Mouse (Mus musculus) adrenal gland, postnatal 36 days (tissue): Measurements from ENCODE around the gene Rhobtb1. TPM values are rescaled to one million over a fixed set of nuclear protein-coding genes. Genes with fewer than 3 reads are reported as not detected.
A peak's percentile ranks its signal among the peaks of the same experiment; 100 is the strongest.

Experiments used
- DNase-seq, 2 experiments: peaks; one replicate each; pipeline ENCODE4 v3.0.0; 2021; ENCODE audit warnings: mixed read lengths in 1 of 2
- total RNA-seq, 2 experiments: library from RNA; stranded (reverse); gene quantifications; 2 replicates each; pipeline ENCODE4 v1.2.3; 2021

Gene Rhobtb1
- total RNA-seq, 2 experiments from 2014 or later, result 7.5 to 11.1 TPM

DNA sequence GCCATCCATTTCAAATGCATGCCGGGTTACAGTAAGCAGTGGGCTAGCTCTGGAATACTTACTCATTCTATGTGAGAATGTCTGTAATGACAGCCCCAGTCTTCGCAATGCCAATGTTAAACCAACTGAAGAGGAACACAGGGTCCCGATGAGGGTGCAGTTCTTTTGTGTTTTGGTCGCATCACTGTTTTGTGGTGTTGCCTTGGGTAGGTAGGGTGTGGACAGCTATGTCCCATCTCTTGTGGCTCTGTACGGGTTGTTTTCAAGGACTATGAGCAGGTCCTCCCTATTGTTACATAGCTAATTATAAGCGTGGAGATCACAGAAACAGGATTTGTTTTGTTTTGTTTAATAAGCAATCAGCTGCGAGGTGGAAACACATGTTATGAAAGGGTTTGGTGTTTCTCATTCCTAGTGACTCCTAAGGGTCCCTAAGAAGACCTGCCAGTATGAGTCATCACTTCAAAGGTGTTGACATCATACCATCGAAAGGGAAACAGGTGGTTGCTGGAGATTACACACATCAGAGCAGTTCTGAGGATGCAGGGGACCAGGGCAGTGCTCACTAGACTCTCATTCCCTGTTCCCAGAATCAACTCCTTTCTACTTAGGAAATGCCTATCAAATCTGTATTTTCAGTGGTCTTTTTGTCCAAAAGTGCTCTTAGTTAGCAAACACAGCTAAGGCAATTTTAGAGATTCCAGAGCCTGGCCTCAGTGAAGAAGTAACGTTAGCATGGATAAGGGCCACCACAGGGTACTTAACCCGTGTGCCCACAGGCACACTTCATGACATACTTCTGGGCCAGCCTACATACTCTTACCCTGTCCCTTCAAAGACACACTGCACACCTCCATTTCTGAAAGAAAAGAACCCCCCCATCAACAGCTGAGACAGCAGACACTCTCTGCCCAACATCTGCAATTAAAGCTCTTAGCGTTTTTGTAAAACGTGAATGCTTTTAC lies 124.9 kb downstream of the Rhobtb1 start:
- no peak for DNase-seq

DNA sequence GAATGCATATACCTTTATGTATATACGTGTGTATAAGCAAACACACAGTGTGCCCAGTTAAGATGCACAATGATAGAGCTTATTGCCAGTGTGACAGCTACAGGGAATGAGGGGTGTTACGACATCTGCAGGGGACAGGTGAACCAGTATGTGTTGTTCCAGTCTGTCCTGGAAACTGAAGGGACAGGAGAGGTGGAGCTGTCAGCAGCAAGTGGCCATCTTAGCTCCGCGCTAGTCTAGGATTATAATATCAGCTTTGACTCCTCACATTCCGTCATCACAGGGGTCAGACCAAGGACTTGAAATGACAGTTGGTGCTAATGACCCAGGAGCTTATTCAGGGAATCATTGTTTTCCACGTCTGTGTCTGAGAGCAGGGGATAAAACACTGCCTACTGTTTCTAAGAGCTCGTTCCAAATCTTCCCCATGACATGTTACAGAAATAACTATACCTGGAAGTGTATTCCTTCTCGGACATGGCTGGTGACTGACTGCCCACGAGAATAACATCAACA lies 125.7 kb downstream of the Rhobtb1 start:
- no peak for DNase-seq

DNA sequence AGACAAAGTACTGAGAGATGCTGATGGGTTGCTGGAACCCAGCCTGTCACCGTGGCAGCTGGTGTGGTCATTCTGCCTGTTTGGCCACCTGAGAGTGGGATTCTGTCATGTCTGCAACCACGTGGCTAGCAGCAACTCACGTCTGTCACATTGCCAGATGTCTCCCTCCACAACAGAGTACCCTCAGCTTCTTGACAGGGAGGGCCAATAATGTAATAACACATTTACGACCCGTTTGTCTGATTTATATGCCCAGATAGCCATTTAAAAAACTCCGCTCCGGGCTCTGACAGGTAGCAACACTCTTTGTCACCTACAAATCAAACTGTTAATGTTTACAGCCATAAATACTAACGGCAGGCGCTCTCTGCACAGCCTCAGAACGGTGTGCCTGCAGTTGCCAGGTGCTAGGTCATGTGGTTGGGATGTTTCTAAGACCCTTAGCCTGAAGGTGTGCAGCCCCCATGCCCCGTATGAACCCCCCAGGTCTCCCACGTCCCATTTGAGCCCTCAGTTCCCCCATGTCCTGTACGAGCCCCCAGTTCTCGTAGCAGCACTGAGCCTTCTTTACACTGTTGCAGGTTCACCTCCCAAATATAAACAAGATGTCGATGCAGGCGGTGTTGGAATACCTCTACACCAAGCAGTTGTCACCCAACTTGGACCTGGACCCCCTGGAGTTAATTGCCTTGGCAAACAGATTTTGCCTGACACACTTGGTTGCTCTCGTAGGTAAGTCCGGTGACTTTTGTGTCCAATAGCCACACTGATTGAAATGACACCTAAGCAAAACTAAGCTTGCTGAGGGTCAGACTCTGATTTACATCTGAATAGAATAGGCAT lies 127.8 kb downstream of the Rhobtb1 start:
- no peak for DNase-seq

DNA sequence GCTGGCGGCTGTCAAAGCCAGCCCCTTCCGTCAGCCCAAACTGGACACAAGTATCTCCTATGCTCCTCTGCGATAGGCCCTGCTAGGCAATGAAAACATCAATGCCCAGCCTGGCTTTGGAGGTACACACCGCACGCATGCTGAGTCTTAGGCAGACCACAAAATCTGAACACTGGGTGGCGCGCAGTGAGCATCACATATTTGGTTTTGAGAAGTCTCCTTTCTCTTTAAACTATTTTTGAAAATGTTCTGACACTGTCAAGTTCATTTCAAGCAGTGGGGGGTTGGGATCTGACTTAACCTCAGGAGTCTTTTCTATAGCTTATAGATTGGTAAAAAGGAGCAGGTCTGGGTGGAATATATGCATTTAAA lies 128.4 kb downstream of the Rhobtb1 start:
- no peak for DNase-seq

DNA sequence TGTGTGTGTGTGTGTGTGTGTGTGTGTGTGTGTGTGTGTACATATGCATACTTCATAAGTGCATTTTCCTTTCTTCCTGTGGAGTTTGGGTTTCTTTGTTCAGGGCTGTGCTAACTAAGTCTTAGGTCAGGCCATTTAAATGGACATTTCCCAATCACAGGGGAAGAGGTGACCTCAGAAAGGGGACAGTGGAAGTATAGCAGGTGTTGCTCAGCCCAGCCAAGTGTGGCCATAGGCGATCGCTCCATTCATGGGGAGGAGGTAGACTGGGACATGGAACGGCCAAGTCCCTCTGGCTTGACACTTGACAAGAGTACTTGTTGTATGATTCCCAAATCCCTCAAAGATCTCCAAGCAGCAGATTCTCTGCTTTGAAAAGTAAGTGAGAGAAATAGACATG lies 135.7 kb downstream of the Rhobtb1 start:
- no peak for DNase-seq

DNA sequence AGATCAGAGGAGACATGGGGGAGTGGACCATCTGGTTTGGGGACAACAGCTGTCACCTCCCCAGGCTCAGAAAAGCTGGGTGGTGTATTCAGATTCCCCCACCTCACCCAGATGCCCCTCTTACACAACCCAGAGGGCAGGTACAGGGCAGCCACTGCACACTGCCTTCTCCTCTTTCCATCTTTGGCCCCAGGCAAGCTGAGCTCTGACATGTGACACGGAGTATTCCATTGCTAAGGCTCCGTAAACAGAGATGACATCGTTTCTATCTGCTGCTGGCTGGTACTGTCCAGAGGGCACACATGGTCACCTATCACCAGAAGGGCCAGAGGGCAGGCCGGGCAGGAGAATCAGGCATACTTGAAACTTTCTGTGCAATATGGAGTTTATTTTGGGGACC lies 136.9 kb downstream of the Rhobtb1 start:
- DNase-seq, result no peak

DNA sequence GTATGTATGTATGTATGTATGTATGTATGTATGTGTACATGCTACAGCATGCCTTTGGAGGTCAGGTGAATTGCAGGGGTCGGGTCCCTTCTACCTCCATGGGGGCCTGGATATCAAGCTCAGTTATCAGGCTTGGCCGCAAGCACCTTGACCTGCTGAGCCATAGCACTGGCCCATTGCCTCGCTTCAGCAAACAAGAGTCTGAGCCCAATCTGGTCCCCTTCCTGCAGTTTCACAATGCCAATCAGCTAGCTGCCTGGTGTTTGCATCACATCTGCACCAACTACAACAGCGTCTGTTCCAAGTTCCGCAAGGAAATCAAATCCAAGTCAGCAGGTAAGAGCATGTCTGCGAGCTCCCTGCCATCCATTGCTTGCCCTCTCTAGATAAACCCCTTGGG lies 137.5 kb downstream of the Rhobtb1 start:
- DNase-seq, result peak in 1 of 2 experiments; percentile 31

DNA sequence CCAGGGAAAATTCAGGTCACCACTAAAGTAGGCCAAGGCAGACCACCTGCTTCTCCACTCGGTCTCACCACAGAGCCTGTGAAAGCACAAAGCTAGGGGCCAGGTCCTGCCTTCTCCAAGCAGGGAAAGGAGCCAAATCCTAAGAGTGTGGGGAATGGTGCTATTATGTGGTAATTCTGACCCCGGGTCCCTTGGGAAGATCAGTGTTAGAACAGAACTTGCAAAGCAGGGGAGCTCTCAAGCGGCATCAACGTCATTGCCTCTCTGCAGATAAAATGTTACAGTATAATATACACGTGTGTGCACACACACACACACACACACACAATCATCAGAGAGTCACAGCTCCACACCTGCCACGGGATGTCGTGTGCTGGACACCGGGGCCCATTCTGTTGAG lies 139.5 kb downstream of the Rhobtb1 start:
- peak in 1 of 2 experiments; percentile 31 for DNase-seq

DNA sequence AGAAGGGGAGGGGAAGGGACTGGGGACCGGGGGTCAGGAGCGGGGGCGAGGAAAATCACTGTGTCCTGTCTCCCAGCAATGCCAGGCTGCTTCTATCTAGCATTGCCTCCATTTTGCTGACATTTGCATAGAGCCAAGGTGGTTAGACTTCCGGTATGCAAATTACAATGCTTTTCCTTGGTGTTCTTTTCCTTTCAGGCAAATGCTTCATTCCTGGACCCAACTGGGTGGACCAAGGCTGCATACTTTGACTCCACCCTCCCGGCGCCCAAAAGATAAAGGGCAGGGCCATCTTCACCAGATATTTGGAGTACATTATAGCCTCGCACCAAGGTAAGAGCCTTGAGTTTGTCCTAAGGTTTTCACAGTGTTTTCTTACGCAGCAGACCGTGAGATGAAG lies 144.7 kb downstream of the Rhobtb1 start:
- DNase-seq, result no peak

DNA sequence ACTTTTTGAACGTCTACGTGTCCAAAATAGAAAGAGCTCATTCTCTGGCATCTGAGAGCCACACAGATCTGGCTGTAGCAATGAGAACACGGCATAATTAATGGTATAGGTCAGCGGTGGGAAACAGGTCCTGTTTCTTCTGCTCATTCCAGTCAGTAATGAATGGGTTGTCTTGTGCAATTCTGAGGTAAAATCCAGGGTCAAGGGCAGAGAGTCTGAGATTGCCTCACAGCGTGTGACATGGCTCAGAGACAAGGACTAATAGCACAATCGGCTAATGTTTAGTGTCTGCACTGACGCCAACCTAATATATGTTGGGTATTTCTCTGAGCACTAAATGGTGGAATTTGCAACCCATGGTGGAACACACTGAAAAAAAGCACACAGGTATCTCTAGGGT lies 148.8 kb downstream of the Rhobtb1 start:
- peak; percentile 50 to 76 for DNase-seq

DNA sequence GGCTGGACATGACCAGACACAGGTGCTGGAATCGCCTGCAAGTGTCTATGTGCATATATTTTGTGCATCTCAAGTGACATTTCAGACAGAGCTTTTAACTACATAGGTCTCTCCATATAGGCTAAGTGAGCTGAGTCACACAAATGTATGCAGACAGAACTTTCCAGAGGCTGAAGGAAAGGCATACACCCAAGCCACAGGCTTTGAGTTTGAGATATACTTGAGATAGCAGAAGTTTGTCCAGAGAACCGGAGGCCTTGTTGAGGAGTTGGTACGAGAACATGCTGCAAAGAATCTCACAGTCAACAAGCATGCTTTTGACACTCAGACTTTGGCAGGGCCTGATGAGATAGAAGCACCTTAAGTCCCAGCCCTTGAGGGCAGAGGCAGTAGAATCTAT lies 151.4 kb downstream of the Rhobtb1 start:
- no peak for DNase-seq

DNA sequence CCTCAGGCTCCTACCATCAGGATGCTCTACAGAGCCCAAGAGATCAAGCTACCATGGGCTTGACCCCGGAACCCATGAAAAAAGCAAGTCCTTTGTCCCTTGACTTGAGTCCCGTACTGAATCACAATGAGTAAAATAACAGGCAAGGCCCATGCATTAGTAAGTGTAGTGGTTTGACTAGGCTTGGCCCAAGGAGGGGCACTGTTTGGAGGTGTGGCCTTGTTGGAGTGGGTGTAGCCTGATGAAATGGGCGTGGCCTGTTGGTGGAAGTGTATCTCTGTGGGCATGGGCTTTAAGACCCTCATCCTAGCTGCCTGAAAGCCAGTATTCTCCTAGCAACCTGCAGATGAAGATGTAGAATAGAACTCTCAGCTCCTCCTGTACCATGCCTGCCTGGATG lies 153.6 kb downstream of the Rhobtb1 start:
- no peak for DNase-seq

DNA sequence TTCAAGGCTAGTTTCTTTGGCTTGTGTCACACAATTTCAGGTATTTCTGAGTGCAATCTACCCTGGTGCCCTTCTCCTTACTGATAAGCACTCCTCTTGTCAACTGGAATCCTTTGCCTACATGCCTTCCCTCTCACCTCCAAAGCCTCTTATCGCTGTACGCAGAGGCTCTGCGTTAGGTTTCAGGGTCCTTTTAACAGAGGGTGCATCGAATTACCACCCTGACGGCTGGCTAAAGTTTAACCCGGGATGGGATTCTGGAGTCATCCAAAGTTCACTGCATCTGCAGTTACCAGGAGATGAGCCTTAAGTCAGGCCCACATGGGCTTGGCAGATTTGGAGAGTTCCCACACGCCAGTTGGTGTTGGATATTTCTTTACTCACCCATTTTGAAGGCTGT lies 154.4 kb downstream of the Rhobtb1 start:
- DNase-seq, result no peak

DNA sequence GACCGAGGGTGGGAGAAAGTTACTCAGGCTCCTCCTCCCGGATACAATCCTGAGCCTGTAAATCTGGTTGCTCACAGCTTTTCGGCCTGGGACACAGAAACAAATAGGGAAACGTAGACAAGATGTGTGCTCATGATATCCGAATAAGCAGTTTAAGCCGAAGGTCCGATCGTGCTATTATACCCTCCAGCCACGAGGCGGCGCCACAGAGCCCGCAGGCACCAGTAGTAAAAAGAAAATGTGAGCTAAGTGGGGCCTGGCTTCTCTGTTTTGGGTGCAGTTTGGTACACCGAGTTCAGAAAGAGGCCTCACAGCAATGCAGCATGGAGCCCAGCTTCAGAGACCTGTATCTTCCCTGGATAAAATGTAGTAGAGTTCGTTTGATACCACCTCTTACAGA lies 155.0 kb downstream of the Rhobtb1 start:
- peak; percentile 52 to 70 for DNase-seq

DNA sequence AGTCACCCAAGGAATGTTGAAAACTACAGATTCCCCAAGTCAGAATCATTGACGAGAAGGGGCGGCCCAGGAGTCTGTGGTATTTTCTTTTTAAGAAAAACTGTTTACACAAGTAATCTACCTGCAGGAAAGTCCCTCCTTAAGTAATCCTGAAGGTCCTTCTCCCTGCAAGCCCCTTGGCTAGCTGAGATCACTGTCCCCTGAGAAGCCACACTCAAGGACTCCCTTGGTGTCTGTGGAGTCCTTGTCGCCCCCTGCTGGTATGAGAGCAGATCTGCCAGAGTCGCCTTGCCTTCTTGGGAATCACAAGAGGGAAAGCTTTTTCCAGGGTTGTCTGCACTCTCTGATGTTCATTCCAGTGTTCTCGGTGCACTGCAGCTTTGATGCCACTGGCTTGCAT lies 155.8 kb downstream of the Rhobtb1 start:
- DNase-seq, result peak; percentile 61 to 77

DNA sequence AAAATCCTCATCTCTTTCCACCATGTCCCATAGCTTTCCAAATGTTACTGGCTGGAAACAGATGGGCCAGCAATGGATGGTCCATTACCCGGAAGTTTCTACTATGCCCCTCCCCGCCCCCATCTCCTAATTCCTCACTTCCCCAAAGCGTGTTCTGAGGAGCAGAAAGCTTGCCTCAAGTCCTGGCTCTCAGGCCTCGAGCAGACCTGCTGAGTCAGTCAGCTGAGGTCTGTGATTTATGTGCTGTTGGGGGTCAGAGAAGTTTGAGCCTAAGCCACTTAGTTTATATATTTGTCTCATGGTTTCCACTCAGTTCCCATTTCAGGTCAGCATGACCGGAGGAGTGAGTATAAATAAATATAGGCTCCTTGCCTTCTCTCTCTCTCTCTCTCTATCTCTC lies 157.9 kb downstream of the Rhobtb1 start:
- no peak for DNase-seq

DNA sequence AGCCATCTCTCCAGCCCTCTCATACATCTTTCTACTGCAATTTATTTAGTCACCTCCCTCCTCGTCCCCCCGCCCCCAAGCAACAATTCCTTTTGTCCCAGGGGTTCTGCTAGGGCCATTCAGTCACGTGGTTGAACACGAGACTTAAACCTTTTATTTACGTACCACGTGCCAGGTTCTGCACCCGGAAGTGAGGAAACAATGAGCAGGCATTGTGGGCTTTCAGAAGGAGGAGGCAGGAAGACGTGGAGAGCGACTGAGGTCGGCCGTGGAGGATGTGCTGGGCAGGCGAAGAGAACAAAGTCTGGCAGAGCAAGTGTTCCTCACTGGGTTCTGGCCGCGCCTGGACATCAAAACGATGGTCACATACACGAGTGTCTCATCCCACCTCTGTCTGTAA lies 160.6 kb downstream of the Rhobtb1 start:
- DNase-seq, result no peak

DNA sequence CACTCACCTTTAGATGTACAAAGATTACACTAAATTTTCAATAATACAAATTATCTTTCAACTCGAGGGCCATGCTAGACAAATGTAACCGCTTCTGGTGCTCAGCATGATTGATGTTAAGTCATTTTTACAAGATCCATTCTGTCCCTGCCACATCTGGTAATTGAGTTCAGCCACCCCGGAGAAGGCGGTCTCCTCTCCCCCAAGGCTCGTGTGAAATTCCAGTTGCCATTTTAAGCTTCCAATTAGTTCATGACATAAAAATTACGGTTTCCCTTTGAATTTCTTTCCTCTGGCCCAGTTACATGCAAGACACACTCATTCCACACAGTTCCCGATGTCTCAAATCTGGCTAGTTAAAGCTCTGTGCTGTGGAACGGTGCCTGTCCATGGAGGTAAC lies 162.7 kb downstream of the Rhobtb1 start:
- DNase-seq, result no peak

DNA sequence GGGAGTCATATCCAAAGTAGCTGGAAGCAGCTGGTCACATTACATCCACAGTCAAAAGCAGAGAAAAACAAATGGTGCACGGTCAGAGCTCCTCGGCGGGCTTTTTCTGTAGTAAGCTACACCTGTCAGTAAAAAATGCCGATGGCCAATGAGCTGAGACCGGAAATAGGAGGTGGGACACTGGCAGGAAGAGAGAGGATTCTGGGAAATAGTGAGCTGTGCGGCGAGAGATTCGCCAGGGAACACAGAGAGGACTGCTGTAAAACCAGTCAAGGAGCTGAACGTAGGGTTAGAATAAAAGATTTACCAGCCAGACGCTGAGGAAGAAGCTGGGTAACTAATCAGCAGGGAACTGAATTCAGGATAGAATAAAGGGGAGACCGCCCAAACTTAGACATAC lies 167.3 kb downstream of the Rhobtb1 start:
- no peak for DNase-seq

DNA sequence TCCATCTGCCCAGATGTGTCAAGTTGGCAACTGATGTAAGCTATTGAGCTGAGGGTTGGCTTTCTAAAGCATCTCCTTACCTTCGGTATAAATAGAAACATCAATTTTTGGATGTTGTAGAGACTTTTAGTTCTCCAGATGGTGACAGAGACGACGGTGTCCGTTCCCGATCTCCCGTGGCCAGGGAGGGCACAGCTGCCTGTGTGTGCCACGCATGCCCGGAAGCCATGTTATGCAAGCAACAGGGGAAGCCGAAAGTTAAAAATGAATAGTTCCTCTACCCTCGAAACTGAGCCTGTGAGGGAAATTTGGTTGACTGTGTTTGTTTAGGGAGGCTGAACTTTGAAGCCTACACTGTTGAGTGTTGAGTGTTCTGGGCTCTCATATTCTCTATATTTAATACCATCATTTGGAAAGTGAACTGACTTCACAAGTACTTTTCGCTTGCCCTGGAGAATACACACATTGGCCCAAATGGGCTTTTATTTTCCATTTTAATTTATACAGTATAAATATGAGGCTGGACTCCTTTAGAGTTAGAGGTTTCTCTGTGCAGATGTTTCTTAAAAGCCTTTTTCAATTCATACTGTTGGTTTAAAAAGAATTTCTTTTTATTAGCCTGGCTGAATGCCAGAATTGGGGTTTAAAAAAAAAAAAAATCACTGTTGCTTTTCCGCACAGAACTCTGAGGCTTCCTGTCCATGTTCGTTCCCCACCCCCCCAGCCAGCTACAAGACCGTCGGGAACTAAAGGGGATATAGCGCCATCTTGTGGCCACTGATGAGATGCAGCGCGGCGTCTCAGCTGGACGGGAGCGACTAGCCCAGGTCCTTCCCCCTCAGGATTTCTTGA lies 169.7 kb downstream of the Rhobtb1 start:
- peak; percentile 80 to 89 for DNase-seq

DNA sequence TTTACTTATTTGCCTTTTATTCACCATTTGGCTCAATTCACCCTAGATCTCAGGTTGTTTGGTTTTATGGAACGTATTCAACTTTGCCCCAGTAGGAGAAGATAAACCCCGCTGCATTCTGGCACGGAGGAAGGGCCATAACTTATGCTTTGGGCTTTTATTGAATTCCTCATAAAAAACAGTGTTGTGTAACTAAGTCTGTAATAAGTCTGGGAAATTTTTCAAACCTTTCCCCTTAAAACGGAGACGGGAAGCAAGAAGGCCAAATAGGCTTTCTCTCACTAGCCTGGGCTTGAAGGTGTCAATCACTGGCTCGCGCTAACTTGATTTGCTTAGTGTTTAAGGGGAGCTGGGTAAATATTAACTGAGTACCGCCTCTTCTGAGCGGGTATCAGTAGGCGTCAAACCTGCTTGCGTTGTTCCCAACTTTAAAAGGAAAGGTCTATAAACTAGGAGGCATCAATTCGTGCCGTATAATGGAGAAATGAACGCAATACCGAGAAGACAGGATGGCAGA lies 170.3 kb downstream of the Rhobtb1 start:
- DNase-seq, result no peak

DNA sequence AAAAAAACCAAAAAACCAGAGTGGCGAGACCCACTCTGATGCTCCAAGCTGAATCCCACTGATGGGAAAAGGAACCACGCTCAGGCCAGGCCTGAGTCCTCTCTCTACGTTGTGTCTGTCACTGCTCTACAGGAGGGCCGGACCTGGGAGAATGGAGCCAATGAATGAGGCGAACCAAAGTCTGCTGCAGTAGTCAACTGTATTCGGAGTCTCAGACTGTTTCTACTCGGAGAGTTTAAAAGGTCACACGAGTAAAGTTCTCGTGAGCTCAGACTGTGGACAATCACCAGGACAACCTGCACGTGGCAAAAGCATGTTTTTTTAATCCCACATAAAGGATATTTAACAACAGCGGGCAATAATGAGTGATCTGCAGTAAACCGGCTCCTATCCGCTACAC lies 172.8 kb downstream of the Rhobtb1 start:
- no peak for DNase-seq
